Mouse (Mus musculus): ENCODE measurements around the gene Ctla2b.

DNA sequence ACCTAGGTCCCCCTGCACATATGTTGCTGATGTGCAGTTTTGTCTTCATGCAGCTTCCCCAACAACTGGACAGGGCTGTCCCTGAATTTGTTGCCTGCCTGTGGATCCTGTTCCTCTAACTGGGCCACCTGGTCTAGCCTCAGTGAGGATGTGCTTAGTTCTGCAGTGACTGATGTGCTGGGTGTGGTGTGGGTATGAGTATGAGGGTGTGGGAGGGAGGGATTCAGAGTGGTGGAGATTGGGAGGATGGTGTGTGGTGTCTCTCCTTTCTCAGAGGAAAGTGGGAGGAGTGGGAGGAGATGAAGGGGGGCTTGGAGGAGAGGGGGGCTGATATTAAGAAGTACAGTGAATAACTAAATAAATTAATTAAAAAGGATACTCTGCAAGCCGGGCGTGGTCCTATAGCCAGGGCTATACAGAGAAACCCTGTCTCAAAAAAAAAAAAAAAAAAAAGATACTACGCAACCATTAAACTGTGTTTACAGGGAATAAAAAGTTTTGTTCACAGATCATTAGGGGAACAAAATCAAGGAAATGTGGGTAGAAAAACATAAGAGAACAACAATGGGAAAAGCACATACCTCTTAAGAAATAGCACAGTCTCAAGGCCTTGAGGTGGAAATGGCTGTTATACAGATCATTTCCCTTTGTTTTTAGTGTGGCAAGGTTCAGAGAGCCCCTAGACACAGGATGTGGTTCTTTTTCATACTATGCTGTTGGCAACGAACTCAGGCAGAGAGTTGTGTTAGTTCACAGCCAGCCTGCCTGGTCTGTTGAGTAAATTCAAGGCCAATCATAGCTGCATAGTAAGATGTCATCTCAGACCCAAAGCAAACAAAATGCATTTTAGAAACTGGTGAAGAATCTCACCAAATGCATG, 48.8 kb downstream of the Ctla2b start:
- TF ChIP-seq CTCF (IDR thresholded peaks at IDR 0.05; ENCODE audit: low read depth, low read length): no peak
- TF ChIP-seq POLR2A (IDR thresholded peaks at IDR 0.05; ENCODE audit: borderline replicate concordance, low read depth, low read length): no peak

Measured in bone marrow macrophage, adult 2 months (primary cell).